Mouse (Mus musculus) small intestine, adult 2 months (tissue): Measurements from ENCODE around the gene Cox7a1. TPM values are rescaled to one million over a fixed set of nuclear protein-coding genes. Genes with fewer than 3 reads are reported as not detected.

Experiments used
- H3K27ac ChIP-seq: fragments of 200-500 bp; 2 replicates; pipeline ENCODE4 v1.5.1; 2012; ENCODE audit warnings: low read depth, low read length, control low read depth, inconsistent platforms; ENCODE audit not compliant: insufficient read depth
- H3K27me3 ChIP-seq: fragments of 200-500 bp; 2 replicates; pipeline ENCODE4 v1.6.1; 2012; ENCODE audit warnings: mild to moderate bottlenecking, moderate library complexity, low read length, inconsistent platforms; ENCODE audit not compliant: control insufficient read depth, insufficient read depth
- H3K36me3 ChIP-seq: fragments of 200-500 bp; 2 replicates; pipeline ENCODE4 v1.6.1; 2012; ENCODE audit warnings: mild to moderate bottlenecking, low read length, control low read depth, inconsistent platforms; ENCODE audit not compliant: control insufficient read depth, insufficient read depth
- H3K4me1 ChIP-seq: fragments of 200-500 bp; 2 replicates; pipeline ENCODE4 v1.6.1; 2012; ENCODE audit warnings: low read length, inconsistent platforms, mixed read lengths; ENCODE audit not compliant: control insufficient read depth, insufficient read depth, insufficient read length
- H3K4me3 ChIP-seq: fragments of 200-500 bp; 2 replicates; pipeline ENCODE4 v1.5.1; 2012; ENCODE audit warnings: low read depth, mild to moderate bottlenecking, control low read depth, inconsistent platforms, low read length, moderate library complexity
- CTCF ChIP-seq: fragments of 200-500 bp; IDR thresholded peaks from 2 replicates; pipeline ENCODE4 v1.5.1; 2012; ENCODE audit warnings: low read depth, mild to moderate bottlenecking, control low read depth, inconsistent platforms, low read length, moderate library complexity, mixed read lengths; ENCODE audit not compliant: insufficient replicate concordance, insufficient read length; ENCODE audit errors: extremely low read depth
- POLR2A ChIP-seq: fragments of 200-500 bp; IDR thresholded peaks from 2 replicates; pipeline ENCODE4 v1.6.1; 2012; ENCODE audit warnings: low read depth, mild to moderate bottlenecking, control low read depth, inconsistent platforms, low read length, moderate library complexity
- WGBS: fragments of 180-500 bp; shearing (Covaris S2); methylation state at CpG from one replicate; pipeline ENCODE4 v1.1.7; 2018; 5-methylcytosine and 5-hydroxymethylcytosine counted together
- polyA plus RNA-seq: library from polyadenylated mRNA; depleted of rRNA; stranded (reverse); fragments of >200 nt; gene quantifications from 2 replicates; pipeline ENCODE4 v1.2.3, GENCODE M21; 2012; rRNA removed

Cox7a1 gene
- 47.5 and 165 TPM in 2 replicates for polyA plus RNA-seq

GRCm38 (mm10) chr7:30183879-30184289, at the start of gene Cox7a1:
Gene Cox7a1 (plus strand): TSS chr7:30184144.
- WGBS: 1% methylated on average over 11 of the region's 11 CpGs

DNA sequence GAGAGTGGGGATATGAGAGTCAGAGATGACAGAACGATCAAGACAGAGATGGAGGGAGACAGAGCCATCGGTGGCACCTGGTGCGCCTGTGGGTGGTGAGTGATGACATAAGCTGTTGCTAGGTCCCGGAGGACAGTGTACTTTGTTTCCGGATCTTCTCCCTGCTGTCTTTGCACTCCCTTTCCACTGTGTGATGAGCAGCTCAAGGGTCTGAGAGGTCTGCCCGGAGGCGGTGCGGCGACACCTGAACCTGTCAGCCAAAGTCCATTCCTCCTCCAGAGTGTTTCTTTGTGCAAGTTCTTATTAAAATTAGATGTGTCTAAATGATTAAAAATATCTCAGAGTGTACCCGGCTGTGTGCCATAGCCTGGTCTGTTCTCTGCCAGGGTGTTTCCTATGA, 47.1 kb upstream of the Cox7a1 start:
- no peaks in the 10 kb centered on the region for H3K36me3 ChIP-seq
- no peaks in the 10 kb centered on the region for H3K4me1 ChIP-seq
- no peak for TF ChIP-seq POLR2A
- no peak for TF ChIP-seq CTCF
- 89% methylated on average over 10 of the region's 10 CpGs for WGBS
- no peaks in the 10 kb centered on the region for H3K27me3 ChIP-seq
- no peak overlapping the region for H3K4me3 ChIP-seq
- H3K27ac ChIP-seq: no peak overlapping the region

More at GRCm38 (mm10) chr7:30183879-30184289, at the start of gene Cox7a1:
- H3K27ac ChIP-seq: peak within 1 kb of the TSS; percentile 72
- H3K4me3 ChIP-seq: peak within 1 kb of the TSS; percentile 60
- peaks cover 29% of the 10 kb centered on the region for H3K36me3 ChIP-seq
- no peak for TF ChIP-seq CTCF
- TF ChIP-seq POLR2A: peak; percentile 63; the same call in 1 of the 2 replicates
- H3K27me3 ChIP-seq: no peaks in the 10 kb centered on the region
- peaks cover 31% of the 10 kb centered on the region for H3K4me1 ChIP-seq

GRCm38 (mm10) chr7:30143170-30143554, 40.8 kb upstream of the Cox7a1 start:
- TF ChIP-seq POLR2A: no peak
- TF ChIP-seq CTCF: no peak
- H3K27ac ChIP-seq: no peak overlapping the region

GRCm38 (mm10) chr7:30143555-30144209, 40.3 kb upstream of the Cox7a1 start:
- Histone ChIP-seq H3K27me3 (no peaks in the 10 kb centered on the region), H3K27ac (no peak overlapping the region), H3K4me1 (no peaks in the 10 kb centered on the region), H3K36me3 (no peaks in the 10 kb centered on the region), H3K4me3 (peak overlapping the region; percentile 59)
- 6% methylated on average over 35 of the region's 35 CpGs for WGBS
- TF ChIP-seq POLR2A: no peak
- TF ChIP-seq CTCF: no peak

More at GRCm38 (mm10) chr7:30143170-30143554, 40.8 kb upstream of the Cox7a1 start:
- Histone ChIP-seq H3K4me3 (peak overlapping the region; percentile 59), H3K4me1 (no peaks in the 10 kb centered on the region), H3K36me3 (no peaks in the 10 kb centered on the region), H3K27me3 (no peaks in the 10 kb centered on the region)
- WGBS: 7% methylated on average over 8 of the region's 8 CpGs

DNA sequence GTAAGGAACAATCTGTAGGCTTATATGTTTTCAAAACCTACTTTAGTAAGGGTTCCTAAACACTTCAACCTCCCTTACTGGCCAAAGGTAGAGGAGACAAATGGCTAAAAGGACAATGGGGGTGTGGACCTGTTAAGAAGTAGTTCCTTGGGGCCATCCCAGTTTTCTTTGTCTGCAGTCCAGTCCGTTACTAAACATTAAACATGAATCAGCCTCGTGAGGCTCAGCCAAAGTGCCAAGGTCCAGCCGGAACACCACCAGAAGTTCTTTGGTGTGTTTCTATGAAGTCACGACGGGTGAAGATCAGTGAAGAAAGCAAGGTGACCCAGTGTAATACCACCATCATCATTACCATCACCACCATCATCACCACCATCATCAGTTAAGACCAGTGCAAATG, 36.9 kb upstream of the Cox7a1 start:
- H3K4me1 ChIP-seq: no peaks in the 10 kb centered on the region
- no peak overlapping the region for H3K4me3 ChIP-seq
- 90% methylated on average over 5 of the region's 5 CpGs for WGBS
- H3K36me3 ChIP-seq: peaks cover 1% of the 10 kb centered on the region; the same call in 1 of the 2 replicates
- H3K27ac ChIP-seq: no peak overlapping the region
- TF ChIP-seq CTCF: no peak
- TF ChIP-seq POLR2A: no peak
- H3K27me3 ChIP-seq: no peaks in the 10 kb centered on the region

- no peak overlapping the region for H3K4me3 ChIP-seq
- no peaks in the 10 kb centered on the region for H3K27me3 ChIP-seq
- no peak for TF ChIP-seq POLR2A
- TF ChIP-seq CTCF: no peak
- peaks cover 12% of the 10 kb centered on the region for H3K36me3 ChIP-seq
- no peak overlapping the region for H3K27ac ChIP-seq
- 94% methylated on average over 1 of the region's 1 CpGs for WGBS
- no peaks in the 10 kb centered on the region for H3K4me1 ChIP-seq
These were observed 29.9 kb upstream of the Cox7a1 start for GRCm38 (mm10) chr7:30154040-30154439.

DNA sequence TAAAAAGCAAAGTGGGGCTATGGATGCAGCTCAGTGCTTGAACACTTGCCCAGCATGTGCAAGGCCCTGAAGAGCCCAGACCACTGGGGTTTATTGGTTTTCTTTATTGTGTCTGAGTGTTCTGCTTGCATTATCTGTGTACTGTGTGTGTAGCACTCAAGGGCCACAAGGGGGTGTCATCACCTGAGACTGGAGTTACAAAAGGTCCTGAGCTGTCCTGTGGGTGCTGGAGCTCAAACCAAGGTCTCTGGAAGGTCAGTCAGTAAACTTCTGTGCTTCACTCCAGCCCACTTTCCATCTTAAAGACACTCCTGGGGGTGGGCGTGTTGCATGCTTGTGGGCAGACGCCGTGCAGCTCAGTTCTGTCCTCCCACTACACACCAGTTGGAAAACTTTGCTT, 28.4 kb upstream of the Cox7a1 start:
- TF ChIP-seq POLR2A (no peak), CTCF (no peak)
- WGBS: 99% methylated on average over 3 of the region's 3 CpGs

More for the DNA sequence above, 28.4 kb upstream of the Cox7a1 start:
- H3K27me3 ChIP-seq: no peaks in the 10 kb centered on the region
- H3K36me3 ChIP-seq: peaks cover 23% of the 10 kb centered on the region
- no peak overlapping the region for H3K4me3 ChIP-seq
- no peak overlapping the region for H3K27ac ChIP-seq
- H3K4me1 ChIP-seq: no peaks in the 10 kb centered on the region
